Mouse (Mus musculus) heart, postnatal 10 days (tissue): ENCODE data around the gene Cfap58. TPM values are rescaled to one million over a fixed set of nuclear protein-coding genes. Genes with fewer than 3 reads are reported as not detected.

Experiments
- DNase-seq, 2 experiments: peaks; one replicate each; pipeline ENCODE4 v3.0.0; 2021
- intact Hi-C: fragments of 180-260 bp; cut with DNase I; formaldehyde crosslinking; loops from one replicate; pipeline ENCODE4 v1.15.1; 2025
- total RNA-seq, 2 experiments: library from RNA; stranded (reverse); gene quantifications; 2 replicates each; pipeline ENCODE4 v1.2.3; 2021

Cfap58 gene
- total RNA-seq, 2 experiments from 2014 or later = 2.7 to 2.8 TPM

DNA sequence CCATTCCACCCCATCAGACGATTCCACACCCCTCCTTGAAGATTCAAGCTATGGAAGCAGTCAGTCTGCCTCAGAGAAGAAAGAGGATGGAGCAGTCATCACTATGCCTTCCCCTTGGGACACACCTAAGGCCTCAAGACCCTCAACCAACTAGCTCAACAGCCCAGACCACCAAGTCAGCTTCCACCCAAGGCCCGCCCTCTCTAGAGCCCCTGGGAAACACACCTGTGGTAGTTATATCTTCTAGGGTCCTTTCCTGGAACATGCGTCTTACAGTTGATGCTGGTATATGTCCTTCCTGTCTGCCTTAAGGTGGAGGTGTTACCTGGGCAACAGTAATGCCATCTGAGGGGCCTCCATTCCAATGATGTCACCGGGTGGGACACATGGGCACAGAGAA is 23.3 kb upstream of the Cfap58 start:
- intact Hi-C loops = no loop called here
- DNase-seq = no peak

DNA sequence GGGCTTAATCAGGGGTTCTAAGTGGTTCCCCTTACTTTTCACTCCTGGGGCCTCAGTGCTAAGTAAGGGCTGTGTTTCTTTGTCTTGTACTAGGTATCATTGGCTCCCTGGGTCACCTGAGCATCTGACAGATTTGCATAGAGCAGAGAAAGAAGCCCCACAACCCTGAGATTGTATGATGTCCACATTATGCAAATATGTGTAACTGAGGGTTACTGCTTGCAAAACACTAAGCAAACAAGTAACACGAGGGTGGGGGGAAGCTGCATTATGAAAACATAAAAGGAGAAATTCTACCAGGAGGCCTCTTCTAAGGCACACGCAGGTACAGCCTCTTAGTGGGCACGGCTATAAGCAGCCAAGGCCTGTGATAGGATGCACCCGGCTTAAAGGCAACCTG is 22.2 kb upstream of the Cfap58 start:
- intact Hi-C loops = no loop called here
- no peak for DNase-seq

DNA sequence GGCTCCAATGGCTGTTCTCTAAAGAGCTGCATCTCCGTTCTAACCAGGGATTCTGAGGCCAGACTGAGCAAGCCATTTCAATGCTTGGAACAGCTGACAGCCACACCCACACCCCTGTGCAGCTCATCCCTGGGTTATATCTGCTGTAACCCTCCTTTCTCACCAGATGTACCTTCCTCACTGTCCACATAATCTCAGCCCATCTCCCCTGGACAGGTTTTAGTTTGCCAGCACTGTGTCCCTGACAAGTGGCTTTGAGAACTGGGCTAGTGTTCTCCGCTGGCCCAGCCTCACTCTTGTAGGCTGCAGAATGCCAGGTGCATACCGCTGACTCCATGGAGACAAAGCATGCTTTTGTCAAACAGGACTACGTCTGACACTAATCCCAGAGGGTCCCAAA is 20.1 kb upstream of the Cfap58 start:
- intact Hi-C loops = no loop called here
- no peak for DNase-seq

DNA sequence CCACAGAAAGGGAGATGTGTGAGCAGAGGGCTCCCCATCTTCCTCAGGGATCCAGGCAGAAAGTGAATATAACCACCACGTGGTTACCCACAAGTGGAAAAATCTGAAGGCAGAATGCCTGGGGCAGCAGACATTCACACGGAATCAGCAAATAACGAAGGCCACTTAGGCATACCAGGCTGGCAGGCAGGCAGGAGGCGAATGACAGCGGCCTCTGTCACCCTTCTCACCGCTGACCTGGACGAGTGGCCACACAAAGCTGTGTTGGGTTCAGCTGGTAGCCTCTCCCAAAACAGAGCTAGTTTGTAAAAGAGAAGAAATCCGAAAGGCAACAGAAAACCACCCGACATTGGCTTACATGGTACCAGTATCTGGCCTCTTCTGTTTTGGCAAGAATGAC is 19.5 kb upstream of the Cfap58 start:
- peak; percentile 38 to 42 for DNase-seq
- intact Hi-C loops = loop anchor here (2.0 kb wide), 2 partner anchors 15 to 31 kb away; no protein-coding TSS in a partner anchor

DNA sequence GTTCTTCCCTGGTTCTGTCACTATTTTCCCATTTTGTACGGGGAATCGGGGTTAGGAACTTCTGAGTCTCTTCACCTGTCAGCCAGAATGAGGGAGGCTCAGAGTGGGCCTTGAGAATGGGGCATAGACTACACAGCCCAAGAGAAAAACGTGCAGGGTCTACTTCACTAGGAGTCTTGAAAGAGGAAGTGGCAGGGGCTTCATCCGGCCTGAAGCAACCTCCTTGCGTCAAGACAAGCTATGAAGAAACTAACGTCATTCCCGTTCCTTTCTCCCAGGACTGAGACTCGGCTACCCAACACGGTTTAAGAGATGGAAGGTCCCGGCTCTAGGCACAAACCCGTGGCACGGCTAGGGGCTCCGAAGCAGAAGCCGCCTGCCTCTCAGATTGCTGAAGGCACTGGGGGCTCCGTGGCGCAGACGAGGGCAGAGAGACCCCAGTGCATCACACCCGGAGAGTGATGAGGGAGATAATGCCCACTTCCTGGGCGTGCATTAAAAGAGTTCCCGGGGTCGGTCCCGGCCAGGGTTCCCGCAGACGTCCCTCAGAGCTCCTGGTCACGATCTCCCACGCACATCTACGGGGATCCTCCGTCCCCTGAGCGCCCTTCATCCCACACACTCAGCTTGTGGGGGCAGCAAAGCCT is 18.9 kb upstream of the Cfap58 start:
- intact Hi-C loops = loop anchor here (2.0 kb wide), 2 partner anchors 16 to 32 kb away; no protein-coding TSS in a partner anchor
- no peak for DNase-seq

DNA sequence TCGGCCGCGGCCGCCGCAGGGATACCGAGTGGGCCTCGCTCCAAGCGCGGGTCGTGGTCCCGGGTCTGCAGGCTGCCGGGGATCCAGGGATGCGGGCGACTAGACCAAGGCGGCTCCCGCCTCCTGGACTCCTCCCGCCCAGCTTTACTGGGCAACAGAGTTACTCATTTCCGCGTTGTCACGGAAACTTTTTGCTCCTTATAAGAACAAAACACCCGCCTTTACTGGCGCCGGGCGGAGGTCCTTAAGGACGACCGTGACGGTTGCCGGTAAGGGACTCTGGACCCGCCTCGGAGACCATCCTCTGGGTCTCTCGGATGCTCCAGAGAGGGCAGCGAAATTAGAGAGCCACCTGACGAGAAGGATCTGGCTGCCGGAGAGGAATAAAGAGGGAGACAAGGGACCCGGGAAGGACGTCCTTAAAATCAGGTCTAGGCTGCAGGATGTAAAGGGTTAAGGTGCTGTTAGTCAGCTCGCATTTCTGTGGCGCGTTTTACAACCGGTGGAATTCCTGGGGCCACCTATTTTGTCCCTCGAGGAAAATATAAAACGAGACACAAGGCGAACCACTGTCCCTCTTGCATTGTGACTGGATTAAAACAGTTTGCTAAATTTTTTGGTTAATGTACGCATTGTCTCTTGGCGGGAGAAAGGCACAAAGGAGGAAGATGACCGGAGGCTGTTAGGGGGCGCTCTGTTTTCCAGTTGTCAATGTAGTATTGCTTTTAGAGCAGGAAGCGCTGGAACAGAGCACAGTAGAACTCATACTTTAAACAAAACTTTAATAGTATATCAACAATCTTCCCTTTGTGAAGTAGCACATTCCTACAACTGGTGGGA is 18.1 kb upstream of the Cfap58 start, which contains the start of the genes Cfap43 and Itprip:
TSS of gene Cfap43 (minus strand) at position 162 of the 840 bp plus-strand sequence.
TSS of gene Itprip (minus strand) at position 174 of the 840 bp plus-strand sequence.
- intact Hi-C loops = loop anchor here (2.0 kb wide), 2 partner anchors 17 to 33 kb away; no protein-coding TSS in a partner anchor
- DNase-seq = peak; percentile 92 to 93

DNA sequence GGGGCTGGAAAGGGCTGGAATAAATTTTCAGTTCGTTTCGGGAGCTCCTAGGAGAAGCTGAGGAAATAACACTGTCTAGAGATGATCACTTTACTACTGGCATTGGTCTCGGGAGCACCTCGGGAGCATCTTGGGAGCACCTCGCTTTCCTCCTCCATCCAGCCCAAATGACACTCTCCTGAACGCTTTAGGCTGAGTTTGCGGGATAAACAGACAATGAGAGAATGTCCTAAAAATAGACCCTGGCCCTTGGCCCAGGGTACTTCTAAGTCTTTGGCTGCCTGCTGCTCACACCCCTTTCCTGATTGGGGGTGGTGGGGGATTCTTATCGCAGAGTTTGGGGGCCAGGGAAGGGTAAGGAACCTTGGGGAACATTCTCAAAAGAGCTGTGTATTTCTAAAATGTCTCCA is 17.5 kb upstream of the Cfap58 start:
- peak; percentile 87 to 88 for DNase-seq
- intact Hi-C loops = loop anchor here (2.0 kb wide), 2 partner anchors 17 to 33 kb away; no protein-coding TSS in a partner anchor

DNA sequence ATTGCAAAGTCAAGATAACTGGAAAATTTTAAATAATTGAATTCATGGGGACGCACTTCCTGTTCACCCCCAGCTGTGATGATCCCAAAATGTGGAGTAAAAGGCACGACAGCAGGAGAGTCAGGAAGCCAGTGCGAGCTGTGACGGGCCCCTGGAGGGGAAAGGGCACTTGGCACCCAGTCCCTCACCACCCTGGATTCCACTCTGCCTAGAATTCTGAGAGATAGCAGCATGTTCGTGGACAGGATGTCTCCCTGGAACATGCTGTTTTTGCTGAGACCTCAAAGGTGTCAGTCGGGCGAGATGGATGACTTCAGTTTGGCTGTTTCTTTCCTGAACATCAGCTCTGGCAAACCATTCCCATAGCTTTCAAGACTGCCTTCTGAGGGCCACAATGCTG is 11.7 kb upstream of the Cfap58 start:
- intact Hi-C loops = no loop called here
- DNase-seq = no peak

DNA sequence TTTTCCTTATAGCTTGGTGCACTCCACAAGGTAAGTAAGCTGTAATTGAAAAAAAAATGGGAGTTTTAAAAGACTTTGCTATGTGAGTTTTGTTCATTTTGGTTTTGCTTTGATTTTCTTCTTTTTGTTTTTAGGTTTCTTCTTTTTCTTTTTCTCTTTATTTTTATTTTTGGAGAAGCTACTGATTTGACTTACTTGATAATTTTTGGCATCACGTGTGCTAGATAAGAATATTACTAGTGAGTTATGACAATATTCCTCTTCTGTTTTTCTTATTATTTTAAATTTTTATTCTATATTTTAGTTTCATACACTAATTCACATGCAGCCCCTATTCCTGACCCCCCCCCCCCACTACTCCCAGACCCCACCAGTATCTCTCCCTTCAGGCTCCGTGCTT is 10.4 kb upstream of the Cfap58 start:
- intact Hi-C loops = no loop called here

DNA sequence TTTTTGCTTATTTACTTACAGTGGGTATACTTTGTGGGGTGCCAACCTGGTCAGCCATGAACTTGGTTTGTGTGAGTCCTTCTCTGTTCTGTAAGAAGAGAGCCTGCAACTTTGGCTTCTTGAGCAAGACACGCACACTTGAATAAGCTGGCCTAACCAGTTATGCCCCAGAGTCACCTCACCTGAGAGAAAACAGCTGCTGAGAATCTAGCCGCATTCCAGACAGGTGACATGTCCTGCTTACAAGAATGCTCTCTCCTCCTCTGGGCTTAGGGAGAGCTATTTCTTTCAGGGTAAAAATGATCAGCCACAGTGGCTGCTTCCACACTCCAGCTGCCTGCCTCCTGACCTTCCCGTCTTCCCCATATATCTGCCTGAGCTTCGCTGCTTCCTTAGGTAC is 8.4 kb upstream of the Cfap58 start:
- DNase-seq = no peak
- intact Hi-C loops = no loop called here

More for the DNA sequence above, 10.4 kb upstream of the Cfap58 start:
- DNase-seq = no peak

DNA sequence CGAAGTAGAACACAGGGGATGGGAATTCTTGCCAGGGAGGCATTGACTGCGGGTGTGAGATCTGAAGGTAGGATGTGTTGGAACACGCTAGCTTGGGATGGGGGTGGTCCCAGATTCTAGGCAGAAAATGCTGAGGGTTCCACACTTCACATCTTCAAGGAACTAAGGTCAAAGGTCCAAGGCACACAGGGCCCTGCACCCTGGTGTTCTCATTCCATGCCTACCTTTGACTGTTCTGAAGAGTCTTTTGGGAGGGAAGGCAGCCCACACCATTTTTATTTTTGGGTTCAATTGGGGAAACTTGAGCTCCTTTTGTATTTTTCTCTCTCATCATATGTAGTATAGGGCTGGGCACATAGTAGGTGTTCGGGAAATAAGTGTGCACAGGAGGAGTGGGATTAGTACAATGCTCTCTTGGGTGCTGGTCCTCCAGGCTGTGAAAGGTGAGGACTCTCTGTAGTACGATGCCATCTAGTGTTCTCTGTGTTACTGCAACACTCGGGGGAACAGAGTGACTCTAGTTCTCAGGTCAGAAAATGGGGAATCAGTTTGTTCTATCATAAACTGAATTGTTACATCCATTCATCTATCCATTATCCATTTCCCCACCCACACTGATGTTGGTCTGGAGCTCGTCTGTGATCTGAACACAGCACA is 5.4 kb upstream of the Cfap58 start:
- intact Hi-C loops = loop anchor here (1.0 to 10.0 kb wide), 3 partner anchors 50 to 275 kb away; partner anchors contain the start of gene Sfr1
- peak; percentile 47 to 65 for DNase-seq

DNA sequence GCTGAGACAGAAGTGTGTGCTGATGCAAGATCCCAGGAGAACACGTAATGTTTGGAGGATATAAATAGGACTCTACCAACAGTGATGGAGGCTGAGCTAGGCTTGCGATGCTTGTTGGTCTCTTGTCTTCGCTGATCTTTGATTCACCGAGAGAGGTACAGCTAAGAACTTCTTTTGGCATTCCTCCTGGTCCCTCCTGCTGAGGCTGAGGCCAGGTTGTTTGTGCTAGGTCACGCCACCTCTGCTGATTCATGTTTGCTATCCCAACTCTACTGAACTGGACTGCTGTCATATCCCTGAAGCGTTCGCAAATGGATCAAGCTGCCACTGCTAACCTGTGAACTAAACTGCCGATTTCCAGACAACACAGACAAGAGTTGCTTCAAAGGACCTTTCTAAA is 3.3 kb upstream of the Cfap58 start:
- intact Hi-C loops = loop anchor here (10.0 kb wide), 1 partner anchor 199 kb away; the partner anchor contains the start of gene Sfr1
- DNase-seq = no peak

DNA sequence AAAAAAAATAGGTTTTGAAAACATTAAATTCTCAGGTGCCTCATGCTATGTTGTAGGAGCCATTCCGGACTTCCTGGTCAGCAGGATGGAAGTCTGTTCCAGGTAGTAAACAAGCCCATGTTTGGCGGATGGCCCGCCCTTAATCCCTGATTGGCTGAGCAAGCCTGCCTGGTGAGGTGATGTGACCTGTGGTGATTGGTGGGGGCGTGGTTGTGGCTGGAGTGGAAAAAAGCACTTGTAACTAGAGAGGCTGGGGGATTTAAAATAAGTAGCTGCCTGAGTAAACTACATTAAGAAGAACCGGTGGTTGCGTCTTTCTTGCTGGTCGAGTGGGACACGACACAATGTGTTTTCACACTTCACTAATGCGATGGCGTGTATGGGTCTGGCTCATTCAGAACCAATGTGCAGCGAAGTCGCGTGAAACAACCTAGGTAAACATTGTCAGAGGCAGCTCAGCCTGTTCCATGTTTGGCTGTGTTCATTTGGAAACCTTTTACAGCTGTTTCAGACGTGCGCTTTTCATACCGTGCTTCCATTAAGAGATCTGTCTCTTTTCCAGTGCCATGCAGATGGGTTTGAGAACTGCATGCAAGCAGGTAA is 2.7 kb upstream of the Cfap58 start:
- intact Hi-C loops = loop anchor here (10.0 kb wide), 1 partner anchor 200 kb away; the partner anchor contains the start of gene Sfr1

DNA sequence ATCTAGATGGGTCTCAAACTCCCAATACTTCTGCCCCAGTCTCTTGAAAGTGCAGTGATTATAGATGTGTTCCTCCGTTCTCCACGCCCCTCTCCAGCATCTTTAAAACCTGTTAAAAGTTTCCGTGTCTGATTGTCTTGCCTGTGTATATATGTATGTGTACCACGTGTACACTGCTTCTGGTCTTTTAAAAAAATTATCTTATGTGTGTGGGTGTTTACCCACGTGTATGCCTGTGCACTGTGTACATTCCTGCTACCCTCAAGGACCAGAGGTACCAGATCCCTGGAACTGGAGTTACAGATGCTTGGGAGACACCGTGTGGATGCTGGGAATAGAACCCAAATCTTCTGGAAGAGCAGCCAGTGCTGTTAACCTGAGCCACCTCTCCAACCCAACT is 1.9 kb upstream of the Cfap58 start:
- intact Hi-C loops = loop anchor here (10.0 kb wide), 1 partner anchor 201 kb away; the partner anchor contains the start of gene Sfr1
- no peak for DNase-seq

More for the DNA sequence above, 2.7 kb upstream of the Cfap58 start:
- no peak for DNase-seq

DNA sequence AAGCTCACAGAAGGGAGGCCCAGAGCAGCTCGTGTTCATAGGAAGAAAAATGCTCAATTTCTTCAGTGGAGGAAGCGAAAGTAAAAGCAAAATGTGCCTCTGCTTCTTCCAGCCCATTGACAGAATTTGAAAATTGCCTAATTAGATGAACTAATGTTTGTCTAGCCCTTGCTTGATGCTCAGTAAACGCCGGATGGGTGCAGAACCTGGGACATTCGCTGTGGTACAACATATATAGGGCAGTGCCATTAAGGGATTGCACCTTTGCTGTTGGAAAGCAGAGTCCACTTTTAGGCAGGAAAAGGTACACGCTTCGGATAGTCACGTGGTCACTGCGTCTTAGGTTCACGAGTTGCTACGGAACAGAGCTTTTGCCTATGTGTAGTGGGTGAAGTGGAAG is 985 bp upstream of the Cfap58 start:
- DNase-seq = no peak
- intact Hi-C loops = loop anchor here (10.0 kb wide), 1 partner anchor 202 kb away; the partner anchor contains the start of gene Sfr1

DNA sequence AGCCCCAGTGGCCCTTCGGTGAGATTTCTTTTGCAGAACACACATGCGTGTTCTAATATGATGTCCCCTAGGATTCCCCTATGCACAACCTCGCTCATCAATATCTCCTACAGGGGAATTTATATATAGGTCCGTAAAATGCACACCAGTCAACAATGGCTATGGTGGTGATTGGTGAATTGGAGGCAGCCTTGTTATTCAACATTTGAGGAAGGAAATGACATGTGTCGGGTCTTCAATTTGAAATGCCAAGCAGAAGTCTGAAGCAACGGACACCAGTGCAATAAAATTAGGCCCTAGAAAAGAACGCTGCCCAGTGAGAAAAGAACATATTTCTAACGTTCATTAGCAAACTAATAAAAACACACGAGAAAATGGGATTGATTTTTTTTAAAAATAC is 537 bp upstream of the Cfap58 start:
- intact Hi-C loops = loop anchor here (10.0 kb wide), 1 partner anchor 202 kb away; the partner anchor contains the start of gene Sfr1
- no peak for DNase-seq

DNA sequence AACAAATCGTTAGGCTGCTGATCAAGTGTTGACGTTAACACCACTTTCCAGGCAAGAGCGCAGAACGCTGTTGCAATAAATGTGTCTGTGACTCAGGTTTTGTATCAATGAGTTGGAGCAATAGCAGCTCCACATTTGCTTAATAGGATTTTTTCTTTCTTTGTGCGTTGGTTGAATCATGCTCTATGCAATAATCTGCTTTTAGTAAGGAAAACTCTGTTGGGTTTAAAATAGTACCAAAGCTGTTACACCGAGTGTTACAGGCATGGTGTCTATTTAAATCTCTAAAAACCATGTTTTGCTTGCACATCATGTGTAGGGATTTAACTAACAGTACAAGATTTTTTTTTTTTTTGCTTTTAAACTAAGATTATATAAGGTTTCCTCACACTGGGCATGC is 1.9 kb downstream of the Cfap58 start:
- intact Hi-C loops = loop anchor here (10.0 kb wide), 1 partner anchor 205 kb away; the partner anchor contains the start of gene Sfr1
- no peak for DNase-seq

DNA sequence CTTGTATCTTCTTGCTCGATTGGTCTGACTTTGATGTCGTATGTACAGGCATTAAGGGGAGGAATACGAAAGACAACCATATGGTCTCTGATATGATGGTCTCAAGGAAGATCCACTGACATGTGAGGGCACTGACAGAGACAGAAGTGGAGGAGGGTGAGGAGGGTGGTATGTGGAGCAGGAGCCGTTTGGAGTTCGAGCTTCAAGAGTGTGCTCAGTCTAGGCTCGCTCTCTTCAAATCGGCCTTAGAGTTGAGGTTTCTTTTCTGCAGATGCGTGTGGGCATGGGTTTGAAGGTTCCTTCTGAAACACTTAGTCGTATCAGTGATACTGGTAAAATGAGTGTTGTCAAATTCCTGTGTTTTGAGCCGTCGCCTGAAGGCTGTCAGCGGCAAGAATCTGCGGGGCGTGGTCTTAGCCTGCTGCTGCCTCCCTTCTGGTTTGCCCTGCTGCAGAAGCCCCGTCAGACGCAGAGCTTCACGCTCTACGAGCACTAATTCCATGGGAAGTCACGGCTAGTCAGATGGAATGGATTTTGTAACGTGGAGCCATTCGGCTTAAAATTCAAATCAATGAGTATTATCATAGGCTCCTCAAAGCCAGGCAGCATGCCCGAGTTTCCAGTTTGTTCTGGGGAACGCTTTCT is 9.5 kb downstream of the Cfap58 start:
- DNase-seq = peak in 1 of 2 experiments; percentile 15
- intact Hi-C loops = no loop called here

DNA sequence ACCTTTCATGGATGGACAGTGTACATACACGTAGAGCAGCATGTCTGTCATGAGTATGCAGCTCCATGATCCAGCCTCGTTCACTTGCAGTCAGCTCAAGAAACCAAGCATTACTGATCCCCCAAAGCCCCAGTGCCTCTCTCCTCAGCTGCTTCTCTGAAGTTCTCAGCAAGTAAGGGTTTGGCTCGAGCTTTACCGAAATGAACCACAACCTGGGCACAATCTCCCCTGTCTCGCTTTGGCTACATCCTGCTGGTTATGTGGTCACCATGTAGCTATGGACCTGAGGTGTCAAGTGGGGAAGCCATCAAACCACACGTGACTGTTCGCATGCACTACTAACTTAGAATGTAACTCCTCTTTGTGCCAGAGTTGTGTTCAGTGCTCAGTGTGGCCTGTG is 13.5 kb downstream of the Cfap58 start:
- DNase-seq = no peak
- intact Hi-C loops = no loop called here

DNA sequence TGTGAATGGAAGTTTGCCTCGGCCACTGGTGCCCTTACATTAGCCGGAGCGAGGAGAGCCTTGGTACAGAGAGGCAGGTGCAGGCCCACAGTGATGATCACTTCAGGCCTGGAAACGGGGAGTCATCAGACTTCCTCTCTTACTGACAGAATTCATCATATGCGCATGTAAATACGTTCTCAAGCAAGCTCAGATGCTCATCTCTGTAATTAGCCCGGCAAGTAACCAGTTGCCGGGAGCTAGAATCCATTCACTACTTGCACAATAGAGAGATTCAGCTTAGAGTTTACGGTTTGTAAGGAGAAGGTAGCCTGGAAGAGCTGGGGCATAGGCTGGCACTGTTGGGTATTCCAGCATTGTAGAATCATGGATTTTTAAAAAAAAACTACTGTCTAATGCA is 15.7 kb downstream of the Cfap58 start:
- intact Hi-C loops = no loop called here
- DNase-seq = no peak
